Mouse (Mus musculus) cortical plate, adult 2 months (tissue): ENCODE results near the gene Ccdc51.

Experiments
- CTCF ChIP-seq: fragments of 200-500 bp; IDR thresholded peaks from 2 replicates; pipeline ENCODE4 v1.5.1; 2011; ENCODE audit warnings: mild to moderate bottlenecking, control low read depth, low read length; ENCODE audit not compliant: insufficient read depth; ENCODE audit errors: extremely low read depth
- POLR2A ChIP-seq: fragments of 200-500 bp; IDR thresholded peaks from 2 replicates; pipeline ENCODE4 v1.6.1; 2011; ENCODE audit warnings: mild to moderate bottlenecking, low read length, control low read depth; ENCODE audit not compliant: insufficient read depth; ENCODE audit errors: extremely low read depth

DNA sequence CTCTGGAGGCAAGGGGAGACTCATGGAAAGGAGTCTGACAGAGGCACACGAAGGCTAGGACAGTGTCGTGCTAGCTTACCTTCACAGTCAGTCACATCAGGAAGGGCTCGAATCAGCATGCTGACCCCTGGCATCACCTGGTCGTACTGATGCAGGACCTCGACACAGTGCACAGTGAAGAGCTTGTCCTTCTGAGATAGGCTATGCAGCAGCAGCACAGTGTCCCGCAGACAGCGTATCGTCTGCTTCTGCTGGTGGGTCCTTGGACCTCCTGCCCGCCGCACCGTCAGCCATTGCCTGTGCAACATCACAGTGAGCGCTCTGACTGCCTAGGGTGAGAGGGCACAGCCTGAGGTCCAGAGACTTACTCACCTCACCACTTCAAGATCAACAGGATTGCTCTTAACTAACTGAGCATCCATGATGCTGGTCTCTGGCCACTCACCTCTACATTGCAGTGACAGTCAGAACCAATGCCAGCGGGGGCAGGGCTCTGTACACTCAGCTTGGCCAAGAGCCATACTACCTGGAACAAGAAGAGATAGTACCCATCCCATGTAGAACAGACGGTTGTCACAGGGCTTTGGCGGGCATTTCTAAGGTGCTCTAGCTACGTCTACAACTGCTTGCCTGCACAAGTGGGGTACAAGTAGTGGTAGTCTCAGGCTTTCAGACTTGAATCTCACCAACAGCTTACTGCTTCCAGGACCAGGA lies 22.0 kb upstream of the Ccdc51 start:
- no peak for TF ChIP-seq CTCF
- no peak for TF ChIP-seq POLR2A
